Mouse (Mus musculus): ENCODE measurements around the gene Nsmce4a.
"Not testable (repeated sequence)": the region's sequence is repeated elsewhere in the genome, so short reads cannot be mapped to it uniquely, and the experiment has no call there.

DNA sequence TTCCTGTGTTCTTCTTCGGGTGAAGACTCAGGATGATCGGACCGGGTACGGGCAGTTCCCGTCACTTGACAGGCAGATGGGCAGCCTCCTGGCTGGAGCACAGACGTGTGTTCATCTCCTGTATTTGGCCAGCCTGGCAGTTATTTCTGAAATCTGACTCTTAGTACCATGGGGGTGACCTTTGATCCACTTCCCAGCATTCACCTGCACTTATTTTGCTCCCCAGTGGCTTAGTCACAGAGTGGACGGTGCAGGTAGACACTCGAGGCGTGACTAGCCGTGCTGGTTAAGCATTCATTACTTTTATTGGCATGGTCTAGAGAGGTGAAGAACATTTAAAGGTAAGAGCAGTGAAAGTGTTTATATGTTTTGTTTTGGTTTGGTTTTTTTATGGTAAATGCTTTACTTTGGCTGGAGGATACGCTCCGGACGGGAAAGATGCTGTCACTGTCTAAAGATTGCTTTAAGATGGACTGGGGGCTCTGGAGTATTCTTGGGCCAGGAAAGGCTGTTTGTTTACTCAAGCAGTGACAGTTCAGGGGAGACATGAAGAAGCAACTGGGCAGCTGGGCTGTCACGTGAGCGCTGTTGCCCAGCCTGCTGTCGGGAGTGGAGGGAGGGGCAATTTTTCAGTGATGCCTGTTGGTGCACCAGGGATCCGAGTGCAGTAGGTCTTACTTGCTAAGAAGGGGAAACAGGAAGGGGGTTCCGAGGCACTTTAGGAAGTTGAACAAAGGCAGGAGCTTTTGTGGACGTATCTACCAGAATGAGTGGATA lies 23.3 kb upstream of the Nsmce4a start:
- not testable (repeated sequence) for TF ChIP-seq POLR2A (IDR thresholded peaks at IDR 0.05; ENCODE audit: borderline replicate concordance, insufficient read depth, low read length); CTCF (IDR thresholded peaks at IDR 0.05; ENCODE audit: borderline replicate concordance, insufficient read depth, low read depth, low read length)

Data from cerebellum, adult 2 months (tissue).